Mouse (Mus musculus) splenic B cell, adult 2 months (primary cell): ENCODE results near the gene Anks1.

ENCODE experiments used
- DNase-seq: peaks from one replicate; pipeline ENCODE4 v3.0.0-alpha.2; 2011; ENCODE audit warnings: low read depth, low spot score
- H3K27me3 ChIP-seq: 2 replicates; pipeline ENCODE4 v1.6.1; 2012; ENCODE audit warnings: mild to moderate bottlenecking, low read length, moderate library complexity, mixed read lengths; ENCODE audit not compliant: control insufficient read depth, poor library complexity, insufficient read depth, severe bottlenecking
- H3K36me3 ChIP-seq: 2 replicates; pipeline ENCODE4 v1.6.1; 2012; ENCODE audit warnings: mild to moderate bottlenecking, low read length, moderate library complexity, mixed read lengths; ENCODE audit not compliant: control insufficient read depth, poor library complexity, insufficient read depth, severe bottlenecking

Anks1 gene

GRCm38 (mm10) chr17:28025541-28025961 lies 116.4 kb downstream of the Anks1 start:
- no peak for DNase-seq
- no peaks in the 10 kb centered on the region; the same call in none of the 2 replicates for H3K36me3 ChIP-seq
- H3K27me3 ChIP-seq, result no peaks in the 10 kb centered on the region

- Histone ChIP-seq H3K36me3 (no peaks in the 10 kb centered on the region; the same call in none of the 2 replicates), H3K27me3 (no peaks in the 10 kb centered on the region)
- no peak for DNase-seq
These were observed 117.2 kb downstream of the Anks1 start for GRCm38 (mm10) chr17:28026111-28026872.

- Histone ChIP-seq H3K27me3 (no peaks in the 10 kb centered on the region), H3K36me3 (no peaks in the 10 kb centered on the region; the same call in none of the 2 replicates)
- DNase-seq, result no peak
These were observed 118.1 kb downstream of the Anks1 start for GRCm38 (mm10) chr17:28027197-28027596.

- Histone ChIP-seq H3K27me3 (no peaks in the 10 kb centered on the region), H3K36me3 (no peaks in the 10 kb centered on the region; the same call in 1 of the 2 replicates)
- no peak for DNase-seq
These were observed 119.1 kb downstream of the Anks1 start for GRCm38 (mm10) chr17:28028236-28028635.

- Histone ChIP-seq H3K27me3 (no peaks in the 10 kb centered on the region), H3K36me3 (no peaks in the 10 kb centered on the region; the same call in 1 of the 2 replicates)
- DNase-seq, result no peak
These were observed 120.2 kb downstream of the Anks1 start for GRCm38 (mm10) chr17:28029308-28029707.

GRCm38 (mm10) chr17:28030446-28030845 lies 121.3 kb downstream of the Anks1 start:
- Histone ChIP-seq H3K27me3 (no peaks in the 10 kb centered on the region), H3K36me3 (no peaks in the 10 kb centered on the region; the same call in 1 of the 2 replicates)
- no peak for DNase-seq

- no peak for DNase-seq
- no peaks in the 10 kb centered on the region for H3K27me3 ChIP-seq
- H3K36me3 ChIP-seq, result no peaks in the 10 kb centered on the region; the same call in 1 of the 2 replicates
These were observed 122.3 kb downstream of the Anks1 start for GRCm38 (mm10) chr17:28031281-28031941.

- no peaks in the 10 kb centered on the region for H3K27me3 ChIP-seq
- no peak for DNase-seq
- no peaks in the 10 kb centered on the region; the same call in 1 of the 2 replicates for H3K36me3 ChIP-seq
These were observed 123.1 kb downstream of the Anks1 start for GRCm38 (mm10) chr17:28032219-28032618.

- Histone ChIP-seq H3K27me3 (no peaks in the 10 kb centered on the region), H3K36me3 (no peaks in the 10 kb centered on the region; the same call in 1 of the 2 replicates)
- DNase-seq, result no peak
These were observed 124.0 kb downstream of the Anks1 start for GRCm38 (mm10) chr17:28033046-28033580.

GRCm38 (mm10) chr17:28034986-28035385 lies 125.9 kb downstream of the Anks1 start:
- Histone ChIP-seq H3K36me3 (no peaks in the 10 kb centered on the region), H3K27me3 (no peaks in the 10 kb centered on the region)
- no peak for DNase-seq

- no peak for DNase-seq
- Histone ChIP-seq H3K36me3 (no peaks in the 10 kb centered on the region), H3K27me3 (no peaks in the 10 kb centered on the region)
These were observed 128.0 kb downstream of the Anks1 start for GRCm38 (mm10) chr17:28036813-28037756.

GRCm38 (mm10) chr17:28040620-28041019 lies 131.5 kb downstream of the Anks1 start:
- DNase-seq, result no peak
- H3K36me3 ChIP-seq, result no peaks in the 10 kb centered on the region; the same call in none of the 2 replicates
- H3K27me3 ChIP-seq, result no peaks in the 10 kb centered on the region

GRCm38 (mm10) chr17:28041298-28041697 lies 132.2 kb downstream of the Anks1 start:
- DNase-seq, result no peak
- H3K36me3 ChIP-seq, result no peaks in the 10 kb centered on the region; the same call in none of the 2 replicates
- H3K27me3 ChIP-seq, result no peaks in the 10 kb centered on the region

GRCm38 (mm10) chr17:28042299-28042771 lies 133.2 kb downstream of the Anks1 start:
- Histone ChIP-seq H3K36me3 (no peaks in the 10 kb centered on the region; the same call in none of the 2 replicates), H3K27me3 (no peaks in the 10 kb centered on the region)
- DNase-seq, result no peak
